Mouse (Mus musculus) midbrain, embryonic 16.5 days (tissue): ENCODE data around the gene Hdhd5. TPM values are rescaled to one million over a fixed set of nuclear protein-coding genes. Genes with fewer than 3 reads are reported as not detected.

Source experiments
- ATAC-seq: fragments of 200-750 bp; cut with Nextera tagmentation; 2 replicates; pipeline ENCODE4 v1.8.0; 2017; ENCODE audit warnings: moderate TSS enrichment
- H3K27ac ChIP-seq: fragments of 300-500 bp; sonication (generic); 2 replicates; pipeline ENCODE4 v1.5.1; 2014; ENCODE audit warnings: mild to moderate bottlenecking, low read length, mixed read lengths
- H3K27me3 ChIP-seq: fragments of 300-500 bp; sonication (generic); 2 replicates; pipeline ENCODE4 v1.6.1; 2014; ENCODE audit warnings: low read depth, low read length, mixed read lengths; ENCODE audit not compliant: control insufficient read depth, insufficient read depth
- H3K36me3 ChIP-seq: fragments of 300-500 bp; sonication (generic); 2 replicates; pipeline ENCODE4 v1.6.1; 2014; ENCODE audit warnings: mild to moderate bottlenecking, low read length, moderate library complexity, mixed read lengths; ENCODE audit not compliant: control insufficient read depth, insufficient read depth
- H3K4me1 ChIP-seq: fragments of 300-500 bp; sonication (generic); 2 replicates; pipeline ENCODE4 v1.6.1; 2014; ENCODE audit warnings: mild to moderate bottlenecking, low read length, mixed read lengths; ENCODE audit not compliant: control insufficient read depth, insufficient read depth
- H3K4me2 ChIP-seq: fragments of 300-500 bp; sonication (generic); 2 replicates; pipeline ENCODE4 v1.6.1; 2014; ENCODE audit warnings: mild to moderate bottlenecking, low read length, mixed read lengths
- H3K4me3 ChIP-seq: fragments of 300-500 bp; sonication (generic); 2 replicates; pipeline ENCODE4 v1.5.1; 2014; ENCODE audit warnings: low read depth, mild to moderate bottlenecking, low read length, moderate library complexity, mixed read lengths
- H3K9ac ChIP-seq: fragments of 300-500 bp; sonication (generic); 2 replicates; pipeline ENCODE4 v1.6.1; 2014; ENCODE audit warnings: low read depth, low read length, mixed read lengths
- H3K9me3 ChIP-seq: fragments of 300-500 bp; sonication (generic); replicated peaks from 2 replicates; pipeline ENCODE4 v1.6.1; 2014; ENCODE audit warnings: mild to moderate bottlenecking, low read length, mixed read lengths; ENCODE audit not compliant: control insufficient read depth, poor library complexity, severe bottlenecking
- WGBS: fragments of 180-500 bp; shearing (Covaris S2); extraction: QIAGEN DNeasy Blood & Tissue Kit; methylation state at CpG from one replicate; pipeline ENCODE4 v1.1.7; 2014; 5-methylcytosine and 5-hydroxymethylcytosine counted together
- polyA plus RNA-seq: library from polyadenylated mRNA; unstranded; fragments of >200 nt; fragmentation: Nextera tagmentation; extraction: Ambion mirVana; gene quantifications from 2 replicates; pipeline ENCODE4 v1.2.1, GENCODE M21; 2015

The Hdhd5 gene
- polyA plus RNA-seq, 1 experiment from 2014 or later = 15.0 TPM

- Histone ChIP-seq H3K4me3 (no peak overlapping the region), H3K36me3 (no peaks in the 10 kb centered on the region), H3K9me3 (no peaks in the 10 kb centered on the region), H3K9ac (no peak overlapping the region), H3K4me2 (no peak overlapping the region), H3K27me3 (no peaks in the 10 kb centered on the region), H3K4me1 (peaks cover 6% of the 10 kb centered on the region; the same call in 1 of the 2 replicates), H3K27ac (no peak overlapping the region; the same call in 1 of the 2 replicates)
- ATAC-seq = peak; percentile 61
- WGBS = 2% methylated on average over 5 of the region's 5 CpGs
Measured at GRCm38 (mm10) chr6:120471991-120472441, 59.1 kb downstream of the Hdhd5 start.

- Histone ChIP-seq H3K9me3 (no peaks in the 10 kb centered on the region), H3K27ac (no peak overlapping the region), H3K4me3 (no peak overlapping the region), H3K4me1 (peaks cover 6% of the 10 kb centered on the region; the same call in 1 of the 2 replicates), H3K27me3 (no peaks in the 10 kb centered on the region), H3K4me2 (no peak overlapping the region), H3K36me3 (no peaks in the 10 kb centered on the region), H3K9ac (no peak overlapping the region)
- WGBS = 96% methylated on average over 1 of the region's 1 CpGs
- no peak for ATAC-seq
Measured at GRCm38 (mm10) chr6:120470666-120471065, 60.5 kb downstream of the Hdhd5 start.

GRCm38 (mm10) chr6:120469770-120470169 is 61.3 kb downstream of the Hdhd5 start:
- ATAC-seq = no peak
- Histone ChIP-seq H3K36me3 (no peaks in the 10 kb centered on the region), H3K27ac (no peak overlapping the region), H3K4me3 (no peak overlapping the region), H3K4me2 (no peak overlapping the region), H3K9ac (no peak overlapping the region), H3K9me3 (no peaks in the 10 kb centered on the region), H3K4me1 (peaks cover 6% of the 10 kb centered on the region; the same call in 1 of the 2 replicates), H3K27me3 (peaks cover 4% of the 10 kb centered on the region)

GRCm38 (mm10) chr6:120469268-120469667 is 61.9 kb downstream of the Hdhd5 start:
- ATAC-seq = no peak
- Histone ChIP-seq H3K9me3 (no peaks in the 10 kb centered on the region), H3K36me3 (no peaks in the 10 kb centered on the region), H3K27me3 (peaks cover 7% of the 10 kb centered on the region), H3K4me1 (peaks cover 6% of the 10 kb centered on the region; the same call in 1 of the 2 replicates), H3K4me3 (no peak overlapping the region), H3K4me2 (no peak overlapping the region), H3K27ac (no peak overlapping the region), H3K9ac (no peak overlapping the region)
- WGBS = 67% methylated on average over 3 of the region's 3 CpGs

GRCm38 (mm10) chr6:120468259-120468658 is 62.9 kb downstream of the Hdhd5 start:
- Histone ChIP-seq H3K4me3 (no peak overlapping the region), H3K9ac (no peak overlapping the region), H3K27me3 (peaks cover 12% of the 10 kb centered on the region), H3K27ac (no peak overlapping the region), H3K4me1 (peaks cover 8% of the 10 kb centered on the region; the same call in 1 of the 2 replicates), H3K4me2 (no peak overlapping the region), H3K9me3 (no peaks in the 10 kb centered on the region), H3K36me3 (no peaks in the 10 kb centered on the region)
- ATAC-seq = no peak
- 95% methylated on average over 4 of the region's 4 CpGs for WGBS

- Histone ChIP-seq H3K27me3 (peaks cover 18% of the 10 kb centered on the region), H3K4me1 (peaks cover 6% of the 10 kb centered on the region)
Measured at GRCm38 (mm10) chr6:120466609-120467329, 64.3 kb downstream of the Hdhd5 start.

GRCm38 (mm10) chr6:120465393-120465792 is 65.7 kb downstream of the Hdhd5 start:
- Histone ChIP-seq H3K9me3 (no peaks in the 10 kb centered on the region), H3K27me3 (peaks cover 25% of the 10 kb centered on the region), H3K4me1 (peaks cover 5% of the 10 kb centered on the region), H3K4me2 (no peak overlapping the region), H3K9ac (no peak overlapping the region), H3K36me3 (no peaks in the 10 kb centered on the region), H3K4me3 (no peak overlapping the region), H3K27ac (no peak overlapping the region)
- ATAC-seq = no peak
- whole genome bisulfite sequencing = 42% methylated on average over 4 of the region's 4 CpGs

More at GRCm38 (mm10) chr6:120466609-120467329, 64.3 kb downstream of the Hdhd5 start:
- 81% methylated on average over 10 of the region's 10 CpGs for WGBS
- no peak overlapping the region for H3K4me2 ChIP-seq
- no peak overlapping the region for H3K27ac ChIP-seq
- ATAC-seq = no peak
- H3K4me3 ChIP-seq = no peak overlapping the region
- no peaks in the 10 kb centered on the region for H3K36me3 ChIP-seq
- no peak overlapping the region for H3K9ac ChIP-seq
- no peaks in the 10 kb centered on the region for H3K9me3 ChIP-seq

GRCm38 (mm10) chr6:120464406-120464939 is 66.6 kb downstream of the Hdhd5 start:
- H3K27ac ChIP-seq = no peak overlapping the region
- no peaks in the 10 kb centered on the region for H3K9me3 ChIP-seq
- no peaks in the 10 kb centered on the region for H3K36me3 ChIP-seq
- no peak overlapping the region for H3K4me2 ChIP-seq
- no peak for ATAC-seq
- 52% methylated on average over 9 of the region's 9 CpGs for WGBS
- H3K4me3 ChIP-seq = no peak overlapping the region
- no peak overlapping the region for H3K9ac ChIP-seq
- peaks cover 5% of the 10 kb centered on the region for H3K4me1 ChIP-seq
- peaks cover 25% of the 10 kb centered on the region for H3K27me3 ChIP-seq

- H3K9ac ChIP-seq = no peak overlapping the region
- peak overlapping the region; percentile 60 for H3K4me2 ChIP-seq
- 7% methylated on average over 11 of the region's 11 CpGs for WGBS
- H3K27me3 ChIP-seq = peaks cover 25% of the 10 kb centered on the region
- no peaks in the 10 kb centered on the region for H3K9me3 ChIP-seq
- no peak overlapping the region for H3K27ac ChIP-seq
- no peaks in the 10 kb centered on the region for H3K36me3 ChIP-seq
- peak; percentile 22; the same call in 1 of the 2 replicates for ATAC-seq
- peak overlapping the region; percentile 51 for H3K4me3 ChIP-seq
- peaks cover 5% of the 10 kb centered on the region for H3K4me1 ChIP-seq
Measured at GRCm38 (mm10) chr6:120463884-120464283, 67.2 kb downstream of the Hdhd5 start.
